Mouse (Mus musculus) spleen, postnatal 10 days (tissue): ENCODE data around the gene Ndufs6.

ENCODE experiments used
- DNase-seq, 2 experiments: peaks; one replicate each; pipeline ENCODE4 v3.0.0; 2021 to 2022; ENCODE audit warnings: low spot score in 2 of 2

Ndufs6 gene

DNA sequence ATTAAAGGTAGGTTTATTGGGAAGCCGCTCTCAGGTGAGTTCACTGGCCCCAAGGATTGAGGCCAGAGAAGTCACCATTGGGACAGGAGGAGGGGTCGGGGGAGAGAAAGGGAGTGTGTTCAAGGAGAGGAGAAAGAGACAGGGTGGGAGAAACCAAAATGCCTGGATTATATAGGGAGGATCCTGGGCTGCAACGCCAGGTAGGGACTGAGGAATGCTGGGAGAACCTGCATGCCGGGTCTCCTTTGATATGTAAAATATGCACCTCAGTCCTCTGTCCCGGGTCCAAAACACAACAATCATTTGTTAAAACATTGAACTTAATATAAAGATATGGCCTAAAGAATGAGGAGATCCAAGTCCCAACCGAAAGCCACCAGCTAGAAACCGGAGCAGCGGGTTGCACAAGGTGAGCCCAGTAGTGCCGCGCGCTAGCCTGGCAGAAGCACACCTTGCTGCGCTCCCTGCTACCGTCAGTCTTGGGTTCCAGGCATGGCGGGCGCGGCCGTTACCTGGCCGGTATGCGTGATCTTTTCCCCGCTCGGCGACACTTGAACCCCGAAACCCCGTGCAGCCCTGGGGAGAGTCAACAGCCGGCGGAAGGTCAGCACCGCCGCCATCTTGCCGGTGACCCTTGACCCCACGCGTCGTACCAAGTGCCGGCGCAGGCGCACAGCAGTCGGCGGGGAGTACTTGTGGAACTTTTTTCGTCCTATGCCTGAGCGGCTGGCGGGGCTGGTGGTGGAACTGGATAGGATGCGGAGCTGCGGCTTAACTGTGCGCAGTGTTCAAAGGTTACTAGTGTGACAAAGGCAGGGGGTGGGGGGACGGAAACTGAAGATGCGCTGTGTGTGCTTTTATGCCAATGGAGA is at the start of gene Ndufs6, which contains the start of gene Mrpl36:
Gene Ndufs6, minus strand, starts transcription at position 716 of the 872 bp plus-strand sequence.
Gene Mrpl36, plus strand, starts transcription at position 687 of the 872 bp plus-strand sequence.
- peak; percentile 92 to 94 for DNase-seq

GRCm38 (mm10) chr13:73377637-73378036 is 49.3 kb upstream of the Ndufs6 start:
- DNase-seq = no peak

DNA sequence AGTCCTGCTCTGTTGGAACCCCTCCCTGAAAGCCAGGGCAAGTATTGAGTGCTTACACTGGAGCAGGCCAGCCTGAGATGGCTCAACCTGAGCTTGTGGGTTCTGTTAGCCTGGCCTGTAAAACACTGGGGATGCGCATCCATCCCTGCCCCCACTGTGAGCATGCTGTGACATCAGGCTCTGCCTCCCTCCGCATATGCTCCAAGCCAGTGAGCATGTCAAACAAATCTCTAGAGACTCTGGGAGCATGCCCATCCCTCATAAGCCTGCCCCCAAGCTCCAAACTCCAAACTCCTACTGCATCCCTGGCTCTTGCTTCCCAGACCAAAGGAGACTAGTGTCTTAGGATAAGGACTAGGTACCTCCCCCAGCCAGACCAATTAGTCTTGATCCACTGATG is 46.3 kb upstream of the Ndufs6 start:
- no peak for DNase-seq

GRCm38 (mm10) chr13:73373367-73373766 is 45.0 kb upstream of the Ndufs6 start:
- DNase-seq = no peak

DNA sequence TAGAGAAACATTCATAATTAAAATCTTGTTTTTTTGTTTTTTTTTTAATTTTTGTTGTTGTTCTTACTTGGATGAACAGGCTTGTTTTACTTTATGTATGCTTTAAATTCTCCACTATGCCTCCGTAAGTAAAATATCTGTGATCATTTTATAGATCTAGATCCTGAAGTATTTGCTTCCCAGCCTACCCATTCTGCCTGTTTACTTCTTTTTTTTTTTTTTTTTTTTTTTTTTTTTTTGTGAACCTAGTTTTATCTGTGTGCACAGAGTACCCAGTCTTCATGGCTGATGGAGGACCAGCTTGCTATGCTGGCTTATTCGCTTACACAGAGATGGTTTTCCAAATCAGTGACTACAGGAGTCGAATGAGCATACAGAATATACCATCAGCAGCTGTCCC is 28.8 kb upstream of the Ndufs6 start:
- no peak for DNase-seq

DNA sequence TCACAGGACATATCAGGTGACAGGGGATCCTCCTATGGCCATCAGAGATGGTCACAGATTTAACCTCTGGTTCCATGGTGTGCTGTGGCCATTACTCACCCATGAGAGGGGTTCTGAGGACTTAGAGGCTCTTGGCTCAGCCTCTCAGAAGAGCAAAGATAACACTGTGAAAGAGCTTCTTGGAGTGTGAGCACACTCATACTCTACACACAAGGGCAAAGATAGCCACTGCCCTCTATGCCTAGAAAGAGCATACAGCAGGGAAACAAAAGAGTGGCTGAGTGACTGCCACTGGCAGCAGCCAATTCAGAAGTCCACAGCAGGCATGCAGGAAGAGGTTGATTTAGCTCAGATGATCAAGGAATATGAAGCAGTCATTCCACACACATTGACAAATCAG is 24.1 kb upstream of the Ndufs6 start:
- no peak for DNase-seq

GRCm38 (mm10) chr13:73351910-73352309 is 23.6 kb upstream of the Ndufs6 start:
- no peak for DNase-seq

GRCm38 (mm10) chr13:73350741-73351140 is 22.4 kb upstream of the Ndufs6 start:
- no peak for DNase-seq

GRCm38 (mm10) chr13:73347922-73348650 is 19.7 kb upstream of the Ndufs6 start:
- no peak for DNase-seq

- no peak for DNase-seq
Observed at GRCm38 (mm10) chr13:73347171-73347570, 18.8 kb upstream of the Ndufs6 start.

GRCm38 (mm10) chr13:73346743-73347142 is 18.4 kb upstream of the Ndufs6 start:
- no peak for DNase-seq

DNA sequence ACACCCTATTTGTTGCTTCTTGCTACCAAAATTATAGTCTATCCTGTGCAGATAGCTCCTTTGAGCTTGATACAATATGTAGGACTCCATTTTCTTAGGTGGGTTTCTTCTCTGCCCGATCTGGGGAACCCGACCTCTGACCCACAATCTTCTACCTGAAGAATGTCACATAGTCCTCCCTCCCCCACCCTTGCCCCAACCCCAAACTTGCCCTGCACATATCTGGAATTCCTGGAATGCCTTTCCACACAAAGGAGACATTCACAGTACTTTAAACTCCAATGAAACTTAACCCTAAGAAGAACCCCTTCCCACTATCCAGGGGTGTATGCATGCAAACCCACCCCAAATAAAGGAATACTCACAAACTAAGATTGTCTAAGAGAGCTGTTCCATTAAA is 17.8 kb upstream of the Ndufs6 start:
- DNase-seq = no peak

DNA sequence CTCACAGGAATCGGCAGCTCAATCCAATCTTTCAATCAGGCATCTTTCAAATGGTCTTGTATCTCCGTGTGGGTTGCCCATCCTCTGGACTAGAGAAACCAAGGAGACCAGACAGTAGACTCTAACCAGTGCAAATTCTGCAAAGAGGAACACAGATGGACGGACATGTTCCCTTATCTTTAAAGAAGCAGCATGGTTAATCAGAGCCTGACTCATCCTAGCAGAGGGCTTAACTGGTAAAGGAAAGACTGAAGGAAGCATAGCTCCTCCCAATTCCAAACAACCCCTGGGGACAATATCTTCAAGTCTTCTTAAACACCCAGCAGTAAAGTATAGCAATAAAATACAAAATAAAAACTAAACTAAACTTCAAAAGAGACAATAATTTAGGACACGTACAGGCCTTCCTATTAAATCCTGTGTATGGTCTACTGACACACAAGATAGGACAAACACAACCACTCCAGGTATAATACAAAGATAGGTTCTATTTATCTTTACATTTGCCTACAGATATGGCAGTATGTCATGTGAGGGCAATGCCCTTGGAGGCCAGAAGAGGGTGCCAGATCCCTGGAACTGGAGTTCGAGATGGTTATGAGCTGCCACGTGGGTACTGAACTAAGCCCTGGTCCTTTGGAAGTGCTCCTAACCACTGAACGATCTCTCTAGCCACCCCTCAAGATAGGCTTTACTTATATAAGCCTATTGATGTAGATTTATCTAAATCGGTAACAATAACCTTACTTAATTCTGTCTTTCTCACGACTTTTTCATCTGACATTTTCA is 17.0 kb upstream of the Ndufs6 start:
- peak in 1 of 2 experiments; percentile 44 for DNase-seq

DNA sequence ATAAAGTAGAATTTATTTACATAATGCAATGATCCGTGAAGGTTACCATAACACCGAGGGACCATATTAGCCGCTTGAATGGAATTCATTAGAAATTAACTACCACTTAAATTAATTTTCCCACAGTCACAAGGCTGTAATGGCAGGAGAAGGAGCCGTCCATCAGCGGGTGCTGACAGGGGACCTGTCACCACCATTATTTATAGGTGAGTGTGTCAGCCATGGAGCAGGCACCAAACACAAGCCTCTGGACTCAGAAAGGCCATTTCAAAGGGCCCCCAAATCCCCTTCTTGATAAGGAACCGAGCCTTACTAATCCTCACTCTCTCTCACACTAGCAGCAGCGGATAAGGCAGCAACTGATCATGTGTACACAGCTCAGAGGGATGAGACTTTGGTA is 8.4 kb upstream of the Ndufs6 start:
- no peak for DNase-seq

- no peak for DNase-seq
Observed at GRCm38 (mm10) chr13:73331736-73332135, 3.4 kb upstream of the Ndufs6 start.

DNA sequence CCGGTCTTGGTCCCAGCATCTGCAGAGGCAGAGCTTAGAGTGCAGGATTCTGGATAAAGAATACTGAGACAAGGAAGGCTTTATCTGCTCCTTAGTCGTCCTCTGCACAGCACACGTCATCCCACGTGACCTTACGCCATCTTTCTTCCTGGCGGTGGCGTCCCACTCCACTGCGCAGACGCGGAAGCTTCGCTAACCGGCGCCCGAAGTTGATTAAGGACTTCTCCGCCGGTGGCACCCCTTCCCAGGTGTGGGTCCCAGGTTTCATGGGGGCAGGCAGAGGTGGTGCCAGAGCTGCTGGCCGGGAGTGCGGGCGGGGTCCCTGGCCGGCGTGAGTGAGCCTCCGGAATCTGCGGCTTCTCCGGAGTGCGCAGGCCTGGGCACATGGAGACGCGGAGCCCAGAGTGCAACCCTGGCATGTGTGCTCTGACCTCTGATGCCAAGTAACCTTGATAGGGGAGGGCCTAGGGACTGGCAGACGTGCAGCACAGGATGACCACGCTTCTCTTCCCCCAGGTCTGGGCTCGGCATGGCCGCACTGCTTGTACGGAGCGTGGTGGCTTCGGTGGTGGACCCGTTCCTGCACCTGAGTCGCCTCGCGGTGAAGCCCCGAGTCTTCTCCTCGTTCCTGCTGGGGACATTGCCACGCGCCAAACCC is 2.6 kb upstream of the Ndufs6 start:
- peak; percentile 92 for DNase-seq

GRCm38 (mm10) chr13:73323406-73323805 is 4.9 kb downstream of the Ndufs6 start:
- DNase-seq = no peak

GRCm38 (mm10) chr13:73322626-73323025 is 5.7 kb downstream of the Ndufs6 start:
- no peak for DNase-seq

- DNase-seq = no peak
Observed at GRCm38 (mm10) chr13:73320048-73320447, 8.3 kb downstream of the Ndufs6 start.

GRCm38 (mm10) chr13:73310183-73310929 is 18.0 kb downstream of the Ndufs6 start:
- DNase-seq = peak; percentile 35 to 67

- no peak for DNase-seq
Observed at GRCm38 (mm10) chr13:73306430-73306829, 21.9 kb downstream of the Ndufs6 start.
